Mouse (Mus musculus) lung, adult 10 weeks (tissue): ENCODE results near the gene 4931409K22Rik. TPM values are rescaled to one million over a fixed set of nuclear protein-coding genes. Genes with fewer than 3 reads are reported as not detected.

ENCODE experiments used
- polyA plus RNA-seq: library from polyadenylated mRNA; stranded (reverse); fragments of 350-450 nt; fragmentation: Illumina TruSeq; extraction: RNeasy Lipid Tissue Mini Kit (QIAGEN cat#74804); gene quantifications from one replicate; pipeline ENCODE4 v1.2.3, GENCODE M21; 2014; ENCODE audit warnings: low read depth, low replicate concordance; ENCODE audit not compliant: insufficient read depth

Gene 4931409K22Rik
- polyA plus RNA-seq, result not detected

DNA sequence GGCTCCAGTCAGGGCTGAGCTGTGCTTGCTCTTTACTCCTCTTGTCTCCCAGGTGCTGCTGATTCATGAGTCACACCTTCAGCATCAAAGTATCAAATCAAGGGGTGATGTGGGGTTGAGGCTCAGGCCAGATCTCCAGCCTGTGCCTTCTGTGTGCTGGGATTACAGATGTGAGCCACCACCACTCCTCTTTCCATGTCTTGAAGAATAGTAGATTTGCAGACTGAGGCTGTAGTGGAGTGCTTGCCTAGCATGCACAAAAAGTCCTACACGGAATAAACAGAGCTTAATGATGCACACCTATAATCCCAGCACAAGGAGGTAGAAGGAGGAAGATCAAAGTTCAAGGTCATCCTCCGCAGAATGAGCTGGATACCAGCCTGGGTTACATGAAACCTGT lies at the start of gene 4931409K22Rik:
TSS of gene 4931409K22Rik (minus strand) at position 101 of the 400 bp plus-strand sequence.

DNA sequence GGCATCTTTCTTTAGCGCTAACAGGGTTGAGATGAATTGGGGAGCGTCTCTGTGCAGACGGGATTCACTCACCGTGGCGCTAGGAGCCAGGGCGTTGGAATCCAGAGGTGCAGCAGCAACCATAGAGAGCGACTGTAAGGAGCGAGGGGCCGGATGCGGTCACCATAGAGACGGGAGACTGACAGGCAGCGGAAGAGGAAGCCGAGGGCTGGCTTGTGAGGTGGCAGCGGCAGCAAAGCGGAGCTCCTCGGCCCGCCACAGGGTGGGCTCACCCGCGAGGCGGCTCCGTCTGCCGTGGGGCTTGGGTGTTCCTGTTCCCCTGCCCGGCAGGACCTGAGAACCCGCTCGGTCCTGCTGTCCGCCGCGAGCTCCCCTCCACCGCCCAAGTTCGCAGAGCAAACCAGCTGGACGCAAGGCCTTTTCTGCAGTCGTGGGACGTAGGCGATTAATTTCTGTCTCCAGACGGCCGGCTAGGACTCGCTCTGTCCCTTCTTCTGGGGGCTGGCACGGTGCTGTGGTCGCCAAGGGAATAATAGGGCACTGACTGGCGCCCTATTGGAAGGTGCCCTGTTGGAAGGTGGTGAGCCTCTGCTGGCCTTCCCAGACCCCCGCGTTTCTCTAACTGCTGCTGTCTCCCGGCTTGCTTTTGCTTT lies 30.1 kb upstream of the 4931409K22Rik start, which contains the start of gene Chpf2:
TSS of gene Chpf2 (plus strand) at position 195 of the 653 bp plus-strand sequence.

DNA sequence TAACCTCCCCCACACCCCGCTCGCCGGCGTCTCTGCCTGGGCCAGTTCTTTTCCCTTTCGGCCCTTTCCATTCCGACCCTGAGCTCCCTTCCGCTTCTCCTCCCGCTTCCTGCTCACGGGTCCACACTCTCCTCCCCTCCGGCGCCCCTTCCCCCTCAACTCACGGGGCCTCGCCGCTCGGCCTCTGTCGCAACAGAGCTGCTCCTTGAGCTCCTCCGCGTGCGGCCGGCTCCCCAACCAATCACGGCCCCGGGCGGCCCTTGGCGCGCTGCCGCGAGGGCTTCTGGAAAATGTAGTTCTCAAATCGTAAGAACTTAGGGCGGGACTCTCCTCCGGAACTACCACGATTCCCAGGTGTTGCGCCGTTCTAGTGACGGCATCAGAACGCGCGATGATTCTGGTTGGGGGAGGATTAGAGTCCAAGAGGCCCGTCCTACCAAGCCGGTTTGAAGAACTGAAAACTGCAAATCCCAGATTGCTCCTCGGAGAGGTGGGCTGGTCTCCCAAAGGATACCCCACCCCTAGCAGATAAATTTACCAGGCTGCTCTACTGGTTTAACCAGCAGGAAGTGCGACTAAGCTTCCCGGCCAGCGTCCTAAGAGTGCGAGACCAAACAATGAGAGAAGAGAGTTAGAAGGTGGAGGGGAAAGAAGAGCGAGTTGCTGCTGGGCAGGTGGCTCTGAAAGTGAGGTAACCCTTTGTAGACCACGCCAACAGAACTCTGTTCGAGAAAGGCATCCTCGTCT lies 20.7 kb upstream of the 4931409K22Rik start, which contains the start of gene Abcf2:
TSS of gene Abcf2 (minus strand) at position 285 of the 747 bp plus-strand sequence.

DNA sequence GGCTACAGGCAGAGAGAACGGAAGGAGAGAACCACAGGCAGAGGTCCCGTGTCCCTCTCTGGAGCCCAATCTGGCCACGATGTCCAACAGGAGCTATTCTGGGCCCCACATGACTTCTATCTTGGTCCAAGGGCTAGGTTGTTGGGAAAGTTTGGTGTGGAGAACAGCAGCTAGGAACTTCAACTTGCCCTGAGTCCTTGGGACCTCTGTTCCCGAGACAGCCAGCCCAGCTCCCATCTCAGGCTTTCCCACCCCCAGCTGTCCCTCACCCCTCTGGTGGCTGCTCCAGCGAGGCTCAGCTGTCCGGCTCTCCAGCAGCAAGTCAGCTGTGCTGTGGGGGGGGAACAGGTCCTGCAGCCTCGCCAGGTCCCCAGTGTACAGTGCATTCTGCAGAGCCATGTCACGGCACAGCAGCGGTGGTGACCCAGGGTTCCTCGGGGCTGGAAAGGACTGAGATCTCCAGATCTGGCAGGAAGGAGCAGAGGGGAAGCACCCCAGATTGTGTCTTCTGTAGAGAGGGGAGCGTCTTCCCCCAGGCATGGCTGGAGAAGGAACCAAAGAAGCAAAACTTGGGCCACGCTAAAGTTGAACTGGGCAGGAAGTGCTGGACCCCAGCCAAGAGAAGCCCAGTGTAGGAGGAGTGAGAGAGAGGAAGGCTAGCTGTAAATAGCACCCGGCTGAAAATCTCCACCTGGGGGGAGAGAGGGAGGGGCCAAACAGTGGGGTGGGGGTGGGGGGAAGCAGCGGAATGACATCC lies 16.0 kb downstream of the 4931409K22Rik start, which contains the start of gene Asb10:
TSS of gene Asb10 (minus strand) at position 592 of the 757 bp plus-strand sequence.

DNA sequence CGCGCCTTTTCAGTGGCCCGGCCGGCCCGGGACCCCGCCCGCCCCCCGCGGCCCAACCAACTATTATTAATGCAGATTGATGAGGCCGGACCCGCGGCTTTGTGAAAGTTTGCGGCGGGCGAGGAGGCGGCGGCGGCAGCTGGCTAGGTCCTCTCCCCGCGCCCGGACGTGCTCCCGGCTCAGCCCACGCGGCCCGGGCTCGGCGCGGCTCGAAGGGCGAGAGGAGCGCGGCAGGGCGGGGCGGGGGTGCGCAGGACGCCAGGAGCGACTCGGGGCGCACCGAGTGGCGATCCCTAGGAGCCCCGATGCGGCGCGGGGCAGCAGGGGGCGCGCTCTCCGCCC lies 29.7 kb downstream of the 4931409K22Rik start, which contains the start of gene Gbx1:
TSS of gene Gbx1 (minus strand) at position 314 of the 342 bp plus-strand sequence.

Other genes starting within 250 kb of the 4931409K22Rik start
- 6.5 TPM for gene Kcnh2, start 205.2 kb downstream of the 4931409K22Rik start, polyA plus RNA-seq
- 5.8 TPM for gene Nos3, start 192.0 kb downstream of the 4931409K22Rik start, polyA plus RNA-seq
- gene Atg9b, start 164.7 kb downstream of the 4931409K22Rik start, polyA plus RNA-seq, result 0.32 TPM
- gene Abcb8, start 163.1 kb downstream of the 4931409K22Rik start, polyA plus RNA-seq, result 12.1 TPM
- gene Asic3, start 143.4 kb downstream of the 4931409K22Rik start, polyA plus RNA-seq, result not detected
- gene Cdk5, start 133.3 kb downstream of the 4931409K22Rik start, polyA plus RNA-seq, result 23.5 TPM
- gene Slc4a2, start 133.0 kb downstream of the 4931409K22Rik start, polyA plus RNA-seq, result 23.9 TPM
- gene Fastk, start 111.5 kb downstream of the 4931409K22Rik start, polyA plus RNA-seq, result 37.4 TPM
- 15.2 TPM for gene Tmub1, start 109.0 kb downstream of the 4931409K22Rik start, polyA plus RNA-seq
- 57.4 TPM for gene Agap3, start 104.6 kb downstream of the 4931409K22Rik start, polyA plus RNA-seq
- gene Gbx1, start 29.6 kb downstream of the 4931409K22Rik start, polyA plus RNA-seq, result 0.07 TPM
- 0.51 TPM for gene Asb10, start 15.8 kb downstream of the 4931409K22Rik start, polyA plus RNA-seq
- gene Abcf2, start 20.7 kb upstream of the 4931409K22Rik start, polyA plus RNA-seq, result 28.4 TPM
- gene Chpf2, start 29.9 kb upstream of the 4931409K22Rik start, polyA plus RNA-seq, result 12.6 TPM
- 12.3 TPM for gene Smarcd3, start 67.6 kb upstream of the 4931409K22Rik start, polyA plus RNA-seq
- 35.2 TPM for gene Nub1, start 128.7 kb upstream of the 4931409K22Rik start, polyA plus RNA-seq
- gene Wdr86, start 173.9 kb upstream of the 4931409K22Rik start, polyA plus RNA-seq, result 0.54 TPM
- gene Crygn, start 201.2 kb upstream of the 4931409K22Rik start, polyA plus RNA-seq, result 0.94 TPM